Mouse (Mus musculus) olfactory bulb, adult 2 months (tissue): ENCODE data around the gene Cep295. TPM values are rescaled to one million over a fixed set of nuclear protein-coding genes. Genes with fewer than 3 reads are reported as not detected.

Experiments used
- H3K27ac ChIP-seq: fragments of 200-500 bp; 2 replicates; pipeline ENCODE4 v1.5.1; 2012; ENCODE audit warnings: low read depth, low read length; ENCODE audit not compliant: insufficient read depth
- H3K4me1 ChIP-seq: fragments of 200-500 bp; 2 replicates; pipeline ENCODE4 v1.6.1; 2012; ENCODE audit warnings: low read length; ENCODE audit not compliant: control insufficient read depth, insufficient read depth
- H3K4me3 ChIP-seq: fragments of 200-500 bp; 2 replicates; pipeline ENCODE4 v1.5.1; 2012; ENCODE audit warnings: mild to moderate bottlenecking, low read depth, low read length, moderate library complexity; ENCODE audit not compliant: insufficient read depth
- CTCF ChIP-seq: fragments of 200-500 bp; IDR thresholded peaks from 2 replicates; pipeline ENCODE4 v1.5.1; 2012; ENCODE audit warnings: low read depth, mild to moderate bottlenecking, low read length, moderate library complexity; ENCODE audit not compliant: insufficient read depth
- POLR2A ChIP-seq: fragments of 200-500 bp; IDR thresholded peaks from 2 replicates; pipeline ENCODE4 v1.6.1; 2012; ENCODE audit warnings: mild to moderate bottlenecking, low read depth, low read length, moderate library complexity; ENCODE audit not compliant: insufficient read depth
- WGBS: fragments of 180-500 bp; shearing (Covaris S2); methylation state at CpG from one replicate; pipeline ENCODE4 v1.1.7; 2018; 5-methylcytosine and 5-hydroxymethylcytosine counted together
- polyA plus RNA-seq: library from polyadenylated mRNA; stranded (reverse); fragments of >200 nt; gene quantifications from 2 replicates; pipeline ENCODE4 v1.2.4, GENCODE M21; 2012; ENCODE audit warnings: low replicate concordance; ENCODE audit not compliant: missing spikeins, insufficient read depth, insufficient read length

Cep295 gene
- polyA plus RNA-seq, 1 experiment, result not detected

GRCm38 (mm10) chr9:15298451-15298850 is 59.1 kb downstream of the Cep295 start:
- Histone ChIP-seq H3K4me3 (no peak overlapping the region), H3K27ac (no peak overlapping the region), H3K4me1 (peaks cover 4% of the 10 kb centered on the region; the same call in 1 of the 2 replicates)
- TF ChIP-seq CTCF (no peak), POLR2A (no peak)
- WGBS, result 71% methylated on average over 2 of the region's 2 CpGs

- no peak overlapping the region for H3K27ac ChIP-seq
- WGBS, result 80% methylated on average over 7 of the region's 7 CpGs
- peaks cover 4% of the 10 kb centered on the region; the same call in 1 of the 2 replicates for H3K4me1 ChIP-seq
- TF ChIP-seq POLR2A, result no peak
- no peak for TF ChIP-seq CTCF
- no peak overlapping the region for H3K4me3 ChIP-seq
Observed at GRCm38 (mm10) chr9:15297112-15297511, 60.5 kb downstream of the Cep295 start.

- 92% methylated on average over 6 of the region's 6 CpGs for WGBS
- TF ChIP-seq CTCF, result no peak
- no peak for TF ChIP-seq POLR2A
- Histone ChIP-seq H3K27ac (no peak overlapping the region), H3K4me1 (no peaks in the 10 kb centered on the region), H3K4me3 (no peak overlapping the region)
Observed at GRCm38 (mm10) chr9:15289251-15289650, 68.3 kb downstream of the Cep295 start.

- TF ChIP-seq POLR2A (no peak), CTCF (no peak)
- Histone ChIP-seq H3K27ac (no peak overlapping the region), H3K4me3 (no peak overlapping the region), H3K4me1 (no peaks in the 10 kb centered on the region)
- WGBS, result 98% methylated on average over 3 of the region's 3 CpGs
Observed at GRCm38 (mm10) chr9:15288402-15288801, 69.2 kb downstream of the Cep295 start.

GRCm38 (mm10) chr9:15287846-15288245 is 69.7 kb downstream of the Cep295 start:
- TF ChIP-seq POLR2A (no peak), CTCF (no peak)
- Histone ChIP-seq H3K4me1 (no peaks in the 10 kb centered on the region), H3K4me3 (no peak overlapping the region), H3K27ac (no peak overlapping the region)
- 54% methylated on average over 6 of the region's 6 CpGs for WGBS

GRCm38 (mm10) chr9:15285443-15285842 is 72.1 kb downstream of the Cep295 start:
- 65% methylated on average over 3 of the region's 3 CpGs for WGBS

GRCm38 (mm10) chr9:15280491-15280879 is 77.1 kb downstream of the Cep295 start:
- WGBS, result 29% methylated on average over 5 of the region's 5 CpGs
- no peak for TF ChIP-seq CTCF
- no peak for TF ChIP-seq POLR2A
- no peak overlapping the region for H3K27ac ChIP-seq

More at GRCm38 (mm10) chr9:15285443-15285842, 72.1 kb downstream of the Cep295 start:
- Histone ChIP-seq H3K27ac (no peak overlapping the region), H3K4me1 (no peaks in the 10 kb centered on the region), H3K4me3 (no peak overlapping the region)
- TF ChIP-seq POLR2A, result no peak
- TF ChIP-seq CTCF, result no peak

GRCm38 (mm10) chr9:15279649-15280490 is 77.7 kb downstream of the Cep295 start, which contains the start of gene Med17:
Gene Med17, minus strand, starts transcription at chr9:15279931.
- 1% methylated on average over 57 of the region's 57 CpGs for WGBS

More at GRCm38 (mm10) chr9:15280491-15280879, 77.1 kb downstream of the Cep295 start:
- no peaks in the 10 kb centered on the region for H3K4me1 ChIP-seq
- peak overlapping the region; percentile 86 for H3K4me3 ChIP-seq

GRCm38 (mm10) chr9:15279139-15279648 is 78.4 kb downstream of the Cep295 start:
- Histone ChIP-seq H3K4me1 (no peaks in the 10 kb centered on the region), H3K27ac (peak overlapping the region; percentile 63; the same call in 1 of the 2 replicates), H3K4me3 (peak overlapping the region; percentile 86)
- 8% methylated on average over 19 of the region's 19 CpGs for WGBS
- TF ChIP-seq POLR2A (no peak), CTCF (no peak)

More at GRCm38 (mm10) chr9:15279649-15280490, 77.7 kb downstream of the Cep295 start, which contains the start of gene Med17:
- TF ChIP-seq CTCF (no peak), POLR2A (peak; percentile 87)
- Histone ChIP-seq H3K4me3 (peak within 1 kb of the TSS; percentile 86), H3K27ac (peak within 1 kb of the TSS; percentile 63; the same call in 1 of the 2 replicates), H3K4me1 (no peaks in the 10 kb centered on the region)
